Mouse (Mus musculus) heart, postnatal 10 days (tissue): ENCODE results near the gene Nhlrc4. TPM values are rescaled to one million over a fixed set of nuclear protein-coding genes. Genes with fewer than 3 reads are reported as not detected.

Source experiments
- DNase-seq, 2 experiments: peaks; one replicate each; pipeline ENCODE4 v3.0.0; 2021
- intact Hi-C: fragments of 180-260 bp; cut with DNase I; formaldehyde crosslinking; loops from one replicate; pipeline ENCODE4 v1.15.1; 2025
- total RNA-seq, 2 experiments: library from RNA; stranded (reverse); gene quantifications; 2 replicates each; pipeline ENCODE4 v1.2.3; 2021

The Nhlrc4 gene
- total RNA-seq = not detected

- DNase-seq = no peak
- intact Hi-C loops = loop anchor here (5.0 kb wide), 1 partner anchor 52 kb away; no protein-coding TSS in a partner anchor
Observed at GRCm38 (mm10) chr17:25944366-25945163, at the start of gene Nhlrc4, which contains the start of gene Pigq. Gene Nhlrc4 (minus strand): TSS chr17:25944961. Gene Pigq (minus strand): TSS chr17:25944936.

GRCm38 (mm10) chr17:25993489-25993888 lies 48.7 kb upstream of the Nhlrc4 start:
- DNase-seq = no peak
- intact Hi-C loops = no loop called here

GRCm38 (mm10) chr17:25992274-25992673 lies 47.5 kb upstream of the Nhlrc4 start:
- intact Hi-C loops = no loop called here
- no peak for DNase-seq

- no peak for DNase-seq
- intact Hi-C loops = no loop called here
Observed at GRCm38 (mm10) chr17:25990331-25990730, 45.6 kb upstream of the Nhlrc4 start.

- intact Hi-C loops = no loop called here
- DNase-seq = peak; percentile 95 to 96
Observed at GRCm38 (mm10) chr17:25985306-25986294, 40.8 kb upstream of the Nhlrc4 start, which contains the start of gene Capn15. Gene Capn15 (minus strand): TSS chr17:25985796.

- no peak for DNase-seq
- intact Hi-C loops = no loop called here
Observed at GRCm38 (mm10) chr17:25984556-25985305, 40.0 kb upstream of the Nhlrc4 start.

- intact Hi-C loops = no loop called here
- DNase-seq = no peak
Observed at GRCm38 (mm10) chr17:25984066-25984465, 39.3 kb upstream of the Nhlrc4 start.

- intact Hi-C loops = no loop called here
Observed at GRCm38 (mm10) chr17:25982913-25983312, 38.2 kb upstream of the Nhlrc4 start.

GRCm38 (mm10) chr17:25980854-25981253 lies 36.1 kb upstream of the Nhlrc4 start:
- peak; percentile 65 to 71 for DNase-seq
- intact Hi-C loops = no loop called here

More at GRCm38 (mm10) chr17:25982913-25983312, 38.2 kb upstream of the Nhlrc4 start:
- no peak for DNase-seq

- no peak for DNase-seq
- intact Hi-C loops = no loop called here
Observed at GRCm38 (mm10) chr17:25979829-25980738, 35.3 kb upstream of the Nhlrc4 start.

GRCm38 (mm10) chr17:25970954-25971707 lies 26.4 kb upstream of the Nhlrc4 start:
- intact Hi-C loops = no loop called here
- no peak for DNase-seq

- intact Hi-C loops = no loop called here
- DNase-seq = no peak
Observed at GRCm38 (mm10) chr17:25970448-25970847, 25.7 kb upstream of the Nhlrc4 start.

- intact Hi-C loops = no loop called here
Observed at GRCm38 (mm10) chr17:25968176-25968575, 23.4 kb upstream of the Nhlrc4 start.

GRCm38 (mm10) chr17:25967652-25968051 lies 22.9 kb upstream of the Nhlrc4 start:
- DNase-seq = peak; percentile 47 to 55
- intact Hi-C loops = no loop called here

More at GRCm38 (mm10) chr17:25968176-25968575, 23.4 kb upstream of the Nhlrc4 start:
- no peak for DNase-seq

- no peak for DNase-seq
- intact Hi-C loops = no loop called here
Observed at GRCm38 (mm10) chr17:25964271-25964670, 19.5 kb upstream of the Nhlrc4 start.

- intact Hi-C loops = no loop called here
- DNase-seq = no peak
Observed at GRCm38 (mm10) chr17:25962413-25962905, 17.7 kb upstream of the Nhlrc4 start.

GRCm38 (mm10) chr17:25961566-25961965 lies 16.8 kb upstream of the Nhlrc4 start:
- intact Hi-C loops = no loop called here
- no peak for DNase-seq
